Mouse (Mus musculus) intestine, postnatal 0 days (tissue): ENCODE measurements around the gene Macrod1. TPM values are rescaled to one million over a fixed set of nuclear protein-coding genes. Genes with fewer than 3 reads are reported as not detected.
A peak's percentile ranks its signal among the peaks of the same experiment; 100 is the strongest.

Experiments
- ATAC-seq: fragments of 200-750 bp; cut with Nextera tagmentation; 2 replicates; pipeline ENCODE4 v1.8.0; 2017; ENCODE audit warnings: mild to moderate bottlenecking, moderate TSS enrichment, moderate library complexity
- H3K27ac ChIP-seq: fragments of 300-500 bp; sonication (generic); 2 replicates; pipeline ENCODE4 v1.5.1; 2014; ENCODE audit warnings: mild to moderate bottlenecking, low read depth, low read length, moderate library complexity
- H3K27me3 ChIP-seq: fragments of 300-500 bp; sonication (generic); replicated peaks from 2 replicates; pipeline ENCODE4 v1.6.1; 2014; ENCODE audit warnings: low read length, mixed read lengths; ENCODE audit not compliant: control insufficient read depth, insufficient read depth
- H3K36me3 ChIP-seq: fragments of 300-500 bp; sonication (generic); 2 replicates; pipeline ENCODE4 v1.6.1; 2014; ENCODE audit warnings: mild to moderate bottlenecking, moderate library complexity; ENCODE audit not compliant: control insufficient read depth, insufficient read depth
- H3K4me1 ChIP-seq: fragments of 300-500 bp; sonication (generic); replicated peaks from 2 replicates; pipeline ENCODE4 v1.6.1; 2014; ENCODE audit warnings: antibody characterized with exemption, low read length, mixed read lengths; ENCODE audit not compliant: control insufficient read depth, insufficient read depth
- H3K4me2 ChIP-seq: fragments of 300-500 bp; sonication (generic); replicated peaks from 2 replicates; pipeline ENCODE4 v1.6.1; 2014; ENCODE audit warnings: low read depth, mild to moderate bottlenecking, moderate library complexity
- H3K4me3 ChIP-seq: fragments of 300-500 bp; sonication (generic); 2 replicates; pipeline ENCODE4 v1.5.1; 2014; ENCODE audit warnings: low read depth, low read length
- H3K9ac ChIP-seq: fragments of 300-500 bp; sonication (generic); 2 replicates; pipeline ENCODE4 v1.6.1; 2014; ENCODE audit warnings: mild to moderate bottlenecking, low read depth, low read length
- H3K9me3 ChIP-seq: fragments of 300-500 bp; sonication (generic); 2 replicates; pipeline ENCODE4 v1.6.1; 2016; ENCODE audit warnings: mixed run types; ENCODE audit not compliant: control insufficient read depth
- CTCF ChIP-seq: sonication (generic); IDR thresholded peaks from 2 replicates; pipeline ENCODE4 v1.5.1; 2016; ENCODE audit warnings: low read depth, mild to moderate bottlenecking, control low read depth, antibody characterized with exemption, moderate library complexity
- WGBS: fragments of 180-500 bp; shearing (Covaris S2); extraction: QIAGEN DNeasy Blood & Tissue Kit; methylation state at CpG from one replicate; pipeline ENCODE4 v1.1.7; 2014; 5-methylcytosine and 5-hydroxymethylcytosine counted together
- polyA plus RNA-seq: library from polyadenylated mRNA; unstranded; fragments of >200 nt; fragmentation: Nextera tagmentation; extraction: Ambion mirVana; gene quantifications from 2 replicates; pipeline ENCODE4 v1.2.1, GENCODE M21; 2015

Gene Macrod1
- polyA plus RNA-seq, 1 experiment from 2014 or later: 15.1 TPM

GRCm38 (mm10) chr19:7139321-7139720 is 82.7 kb downstream of the Macrod1 start:
- Histone ChIP-seq H3K9me3 (no peaks in the 10 kb centered on the region), H3K4me1 (peaks cover 22% of the 10 kb centered on the region), H3K4me2 (no peak overlapping the region), H3K27me3 (no peaks in the 10 kb centered on the region), H3K9ac (no peak overlapping the region), H3K36me3 (no peaks in the 10 kb centered on the region), H3K27ac (no peak overlapping the region), H3K4me3 (no peak overlapping the region)
- WGBS: 52% methylated on average over 4 of the region's 4 CpGs
- no peak for ATAC-seq
- no peak for TF ChIP-seq CTCF

GRCm38 (mm10) chr19:7140373-7140772 is 83.8 kb downstream of the Macrod1 start:
- Histone ChIP-seq H3K4me2 (no peak overlapping the region), H3K9ac (no peak overlapping the region), H3K27me3 (0 out of 2 replicates have a peak, but pooled peaks cover 3% of the 10 kb centered on the region), H3K9me3 (no peaks in the 10 kb centered on the region), H3K27ac (no peak overlapping the region), H3K36me3 (no peaks in the 10 kb centered on the region), H3K4me3 (no peak overlapping the region), H3K4me1 (peaks cover 20% of the 10 kb centered on the region)
- no peak for TF ChIP-seq CTCF
- whole genome bisulfite sequencing: 81% methylated on average over 6 of the region's 6 CpGs
- ATAC-seq: no peak

GRCm38 (mm10) chr19:7140856-7141421 is 84.3 kb downstream of the Macrod1 start:
- H3K27ac ChIP-seq: no peak overlapping the region
- H3K4me3 ChIP-seq: no peak overlapping the region
- H3K4me2 ChIP-seq: no peak overlapping the region
- peaks cover 18% of the 10 kb centered on the region for H3K4me1 ChIP-seq
- ATAC-seq: no peak
- no peaks in the 10 kb centered on the region for H3K36me3 ChIP-seq
- H3K9me3 ChIP-seq: no peaks in the 10 kb centered on the region
- WGBS: 80% methylated on average over 12 of the region's 12 CpGs
- no peak overlapping the region for H3K9ac ChIP-seq
- no peak for TF ChIP-seq CTCF
- 0 out of 2 replicates have a peak, but pooled peaks cover 3% of the 10 kb centered on the region for H3K27me3 ChIP-seq

GRCm38 (mm10) chr19:7142207-7142915 is 85.8 kb downstream of the Macrod1 start:
- no peak for ATAC-seq
- no peak for TF ChIP-seq CTCF
- H3K4me2 ChIP-seq: no peak overlapping the region
- 60% methylated on average over 5 of the region's 5 CpGs for WGBS
- H3K27me3 ChIP-seq: 0 out of 2 replicates have a peak, but pooled peaks cover 3% of the 10 kb centered on the region
- no peaks in the 10 kb centered on the region for H3K36me3 ChIP-seq
- H3K4me3 ChIP-seq: no peak overlapping the region
- H3K9ac ChIP-seq: no peak overlapping the region
- peaks cover 16% of the 10 kb centered on the region for H3K4me1 ChIP-seq
- no peak overlapping the region for H3K27ac ChIP-seq
- H3K9me3 ChIP-seq: no peaks in the 10 kb centered on the region

GRCm38 (mm10) chr19:7143854-7144253 is 87.2 kb downstream of the Macrod1 start:
- no peak for TF ChIP-seq CTCF
- H3K4me2 ChIP-seq: peak overlapping the region; percentile 65
- peak overlapping the region; percentile 16 for H3K4me3 ChIP-seq
- H3K27ac ChIP-seq: no peak overlapping the region
- WGBS: 1% methylated on average over 20 of the region's 20 CpGs
- no peaks in the 10 kb centered on the region for H3K9me3 ChIP-seq
- no peak overlapping the region for H3K9ac ChIP-seq
- H3K27me3 ChIP-seq: 0 out of 2 replicates have a peak, but pooled peaks cover 3% of the 10 kb centered on the region
- H3K4me1 ChIP-seq: peaks cover 10% of the 10 kb centered on the region; the same call in 1 of the 2 replicates
- no peaks in the 10 kb centered on the region for H3K36me3 ChIP-seq
- ATAC-seq: peak; percentile 55

- H3K4me3 ChIP-seq: peak overlapping the region; percentile 16; the same call in 1 of the 2 replicates
- peak overlapping the region; percentile 65 for H3K4me2 ChIP-seq
- no peaks in the 10 kb centered on the region for H3K36me3 ChIP-seq
- H3K27ac ChIP-seq: no peak overlapping the region
- WGBS: 77% methylated on average over 3 of the region's 3 CpGs
- TF ChIP-seq CTCF: no peak
- no peaks in the 10 kb centered on the region for H3K9me3 ChIP-seq
- H3K4me1 ChIP-seq: 0 out of 2 replicates have a peak, but pooled peaks cover 5% of the 10 kb centered on the region
- ATAC-seq: no peak
- no peak overlapping the region for H3K9ac ChIP-seq
- 0 out of 2 replicates have a peak, but pooled peaks cover 3% of the 10 kb centered on the region for H3K27me3 ChIP-seq
Measured at GRCm38 (mm10) chr19:7144458-7144857, 87.8 kb downstream of the Macrod1 start.
